Mouse (Mus musculus) 3T3-L1 (cell line): ENCODE results near the gene Tbc1d10a.

Experiments used
- DNase-seq: peaks from one replicate; pipeline ENCODE4 v3.0.0-alpha.2; 2015; ENCODE audit warnings: low read depth, low spot score

The Tbc1d10a gene

GRCm38 (mm10) chr11:4216248-4217000 is 29.8 kb downstream of the Tbc1d10a start:
- DNase-seq = no peak

GRCm38 (mm10) chr11:4217914-4218629 is 31.5 kb downstream of the Tbc1d10a start, which contains the start of gene Castor1:
Gene Castor1, plus strand, starts transcription at chr11:4218225.
- no peak for DNase-seq

DNA sequence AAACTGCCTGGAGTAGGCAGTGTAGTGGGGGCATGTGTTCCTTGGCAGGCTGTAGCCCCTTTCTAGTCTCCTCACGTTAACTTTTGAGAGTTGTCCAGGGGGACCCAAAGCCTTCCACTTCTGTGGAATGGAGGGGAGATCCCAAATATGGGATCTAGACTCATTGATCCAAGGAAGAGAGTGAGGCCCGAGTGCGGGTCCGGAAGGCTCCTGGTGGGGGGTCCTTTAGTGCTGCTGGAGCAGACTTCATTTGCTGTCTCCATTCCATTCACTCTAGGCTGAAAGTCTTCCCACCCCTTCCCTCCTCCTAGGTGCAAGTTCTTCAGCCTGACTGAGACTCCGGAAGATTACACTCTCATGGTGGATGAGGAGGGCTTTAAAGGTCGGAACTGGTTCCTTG is 32.0 kb downstream of the Tbc1d10a start:
- DNase-seq = no peak

GRCm38 (mm10) chr11:4219317-4219751 is 32.7 kb downstream of the Tbc1d10a start:
- peak; percentile 90 for DNase-seq

DNA sequence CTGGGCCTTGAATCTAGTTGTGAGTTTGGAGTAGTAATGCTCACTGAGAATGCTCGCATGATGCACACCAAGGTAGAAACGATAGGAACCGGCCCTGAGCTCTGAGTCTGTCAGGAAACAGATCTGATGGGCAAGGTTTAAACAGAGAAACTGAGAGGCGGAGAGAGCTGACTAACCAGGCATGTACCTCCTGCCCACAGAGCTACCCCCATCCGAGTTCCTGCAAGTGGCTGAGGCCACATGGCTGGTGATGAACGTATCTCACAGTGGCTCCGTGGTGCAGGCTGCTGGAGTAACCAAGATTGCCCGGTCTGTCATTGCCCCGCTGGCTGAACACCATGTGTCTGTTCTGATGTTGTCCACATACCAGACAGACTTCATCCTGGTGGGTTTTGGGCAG is 33.3 kb downstream of the Tbc1d10a start:
- no peak for DNase-seq

DNA sequence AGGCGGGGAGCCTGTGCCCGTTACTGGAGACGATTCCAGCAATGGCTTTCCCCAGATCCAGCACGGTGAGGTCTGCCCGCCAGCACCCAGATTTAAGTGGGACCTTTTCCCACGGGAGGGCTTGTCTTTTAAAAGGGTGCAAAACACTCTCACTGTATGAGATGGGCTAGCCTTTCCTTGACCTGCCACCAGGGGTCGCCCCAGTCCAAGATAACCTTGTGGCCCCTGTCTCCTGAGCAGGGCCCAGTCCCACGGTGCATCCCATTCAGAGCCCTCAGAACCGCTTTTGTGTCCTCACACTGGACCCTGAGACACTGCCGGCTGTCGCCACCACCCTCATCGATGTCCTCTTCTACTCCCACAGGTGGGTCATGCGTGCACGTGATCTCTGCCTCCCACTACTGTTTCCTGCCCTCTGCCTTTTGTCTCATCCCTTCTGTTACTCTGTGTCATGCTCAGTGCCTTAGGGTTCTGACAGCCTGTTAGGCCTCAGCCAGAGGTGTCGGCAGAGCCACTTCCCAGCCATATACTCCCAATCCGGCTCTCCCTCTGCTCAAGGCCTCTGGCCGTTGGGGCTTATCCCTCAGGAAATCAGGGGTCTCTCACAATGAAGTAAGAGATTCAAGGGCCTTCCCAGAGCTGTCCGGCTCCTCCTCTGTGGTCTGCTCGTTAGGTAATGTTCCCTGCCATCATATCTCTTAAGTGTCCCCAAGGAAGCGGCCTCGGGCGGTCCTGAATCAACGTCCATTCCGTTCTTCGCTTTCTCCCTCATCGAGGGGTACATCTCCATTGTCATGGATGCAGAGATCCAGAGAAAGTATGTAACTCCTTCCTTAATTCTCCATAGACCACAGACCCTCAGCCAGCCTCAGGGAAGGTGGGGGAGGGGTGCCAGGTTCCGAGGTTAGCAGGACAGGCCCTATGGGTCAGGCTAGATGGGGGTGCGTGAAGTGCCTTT is 34.1 kb downstream of the Tbc1d10a start:
- DNase-seq = peak; percentile 80

DNA sequence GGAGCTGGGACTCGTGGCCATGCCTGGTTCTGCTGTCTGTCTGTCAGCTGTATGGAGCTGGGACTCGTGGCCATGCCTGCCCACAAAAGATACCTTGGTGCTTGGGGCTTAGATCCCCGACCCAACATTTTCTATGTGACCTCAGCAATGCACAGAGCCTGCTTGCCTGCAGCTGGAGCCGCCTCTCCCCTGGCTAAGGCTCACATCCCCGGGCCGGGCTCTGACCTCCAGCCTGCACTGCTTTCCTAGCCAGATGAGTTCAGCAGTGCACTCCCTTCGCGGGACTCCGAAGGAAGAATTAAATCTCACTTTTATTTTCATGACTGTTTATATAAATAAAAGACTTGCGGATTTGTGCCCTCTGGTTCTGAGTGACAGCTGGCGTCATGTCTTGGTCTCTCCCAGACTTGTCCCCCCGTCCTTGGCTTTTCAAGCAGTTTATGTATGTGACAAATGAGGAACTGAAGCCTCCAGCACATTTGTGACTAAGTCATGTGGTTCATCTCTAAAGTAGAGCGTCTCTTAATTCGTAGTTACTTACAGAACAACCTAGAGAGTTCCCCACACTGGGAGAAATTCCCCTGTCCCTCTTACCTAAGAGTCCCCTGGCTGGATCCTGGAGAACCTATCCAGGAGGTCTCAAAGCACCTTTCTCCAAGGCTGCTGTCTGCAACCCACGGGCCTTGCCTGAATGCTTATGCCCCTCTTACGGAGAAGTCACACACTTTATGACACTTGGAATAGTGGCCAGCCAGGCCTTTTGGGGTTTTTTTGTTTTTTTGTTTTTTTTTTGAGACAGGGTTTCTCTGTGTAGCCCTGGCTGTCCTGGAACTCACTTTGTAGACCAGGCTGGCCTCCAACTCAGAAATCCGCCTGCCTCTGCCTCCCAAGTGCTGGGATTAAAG is 35.7 kb downstream of the Tbc1d10a start:
- no peak for DNase-seq

GRCm38 (mm10) chr11:4223393-4224188 is 37.0 kb downstream of the Tbc1d10a start:
- no peak for DNase-seq

DNA sequence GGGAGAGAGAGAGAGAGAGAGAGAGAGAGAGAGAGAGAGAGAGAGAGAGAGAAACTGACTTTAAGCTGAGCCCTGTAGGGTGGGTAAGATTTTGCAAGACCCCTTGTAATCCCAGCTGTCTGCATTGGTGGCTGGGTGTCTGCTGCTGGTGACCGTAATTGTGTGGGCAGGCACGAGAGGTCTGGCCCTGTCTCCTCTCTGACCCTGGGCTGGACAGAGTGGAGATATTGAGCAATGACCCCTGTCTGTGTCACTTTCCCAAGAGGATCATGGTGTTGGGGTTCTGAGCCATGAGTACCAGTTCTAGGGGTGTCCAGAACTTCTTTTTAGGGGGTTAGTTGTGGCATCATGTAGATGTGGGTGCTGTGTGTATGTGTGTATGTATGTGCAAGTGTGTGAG is 37.6 kb downstream of the Tbc1d10a start:
- DNase-seq = no peak

GRCm38 (mm10) chr11:4226569-4227325 is 40.2 kb downstream of the Tbc1d10a start:
- no peak for DNase-seq

GRCm38 (mm10) chr11:4228463-4228862 is 41.9 kb downstream of the Tbc1d10a start:
- no peak for DNase-seq

DNA sequence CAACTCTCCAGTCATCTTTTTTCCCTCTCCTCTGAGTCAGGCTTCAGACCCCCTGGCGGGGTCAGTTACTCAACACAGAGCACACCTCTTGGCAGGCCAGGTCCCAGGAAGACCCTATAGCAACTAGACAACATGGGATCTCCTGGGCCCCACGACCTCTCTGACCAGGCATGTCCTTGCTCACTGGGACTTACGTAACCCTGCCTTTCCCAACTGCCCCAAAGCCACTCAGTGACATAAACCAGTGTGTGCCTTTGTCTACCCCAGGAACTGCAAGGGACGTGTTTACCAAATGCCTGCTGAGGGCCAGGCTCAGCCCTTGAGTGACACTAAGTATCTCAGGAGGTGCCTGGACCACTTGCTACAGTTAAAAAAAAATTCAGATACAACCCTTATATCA is 43.3 kb downstream of the Tbc1d10a start:
- no peak for DNase-seq

GRCm38 (mm10) chr11:4231435-4231834 is 44.8 kb downstream of the Tbc1d10a start:
- no peak for DNase-seq

- no peak for DNase-seq
Observed at GRCm38 (mm10) chr11:4232644-4233043, 46.1 kb downstream of the Tbc1d10a start.

DNA sequence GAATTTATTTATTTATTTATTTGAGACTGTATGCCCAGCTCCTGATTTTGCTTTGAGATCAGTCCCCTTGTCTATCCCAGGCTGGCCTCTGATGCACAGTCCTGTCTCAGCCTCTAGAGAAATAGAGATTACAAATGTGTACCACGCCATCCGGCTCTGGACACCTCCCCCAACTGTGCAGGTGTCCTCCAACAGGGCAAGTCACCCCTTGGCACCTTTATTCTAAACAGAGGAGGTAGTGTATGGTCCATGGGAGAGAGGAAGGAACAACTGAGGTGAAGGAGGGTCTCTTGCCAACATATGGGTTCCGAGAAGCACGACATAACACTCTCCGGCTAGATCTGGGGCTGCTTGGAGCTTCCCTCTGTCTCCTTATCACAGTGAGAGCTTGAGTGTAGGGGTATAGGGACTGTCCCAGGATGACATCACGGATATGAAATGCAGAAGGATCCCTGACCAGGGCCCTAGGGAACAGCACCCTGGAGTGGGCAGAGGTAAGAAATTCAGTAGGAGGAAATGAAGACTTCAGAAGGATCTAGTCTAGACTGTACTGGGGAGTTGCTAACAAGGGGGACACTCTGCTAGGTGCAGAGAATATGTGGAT is 48.6 kb downstream of the Tbc1d10a start:
- no peak for DNase-seq

- no peak for DNase-seq
Observed at GRCm38 (mm10) chr11:4235665-4236545, 49.3 kb downstream of the Tbc1d10a start, which contains the start of gene Osm. Gene Osm, plus strand, starts transcription at chr11:4236420.

DNA sequence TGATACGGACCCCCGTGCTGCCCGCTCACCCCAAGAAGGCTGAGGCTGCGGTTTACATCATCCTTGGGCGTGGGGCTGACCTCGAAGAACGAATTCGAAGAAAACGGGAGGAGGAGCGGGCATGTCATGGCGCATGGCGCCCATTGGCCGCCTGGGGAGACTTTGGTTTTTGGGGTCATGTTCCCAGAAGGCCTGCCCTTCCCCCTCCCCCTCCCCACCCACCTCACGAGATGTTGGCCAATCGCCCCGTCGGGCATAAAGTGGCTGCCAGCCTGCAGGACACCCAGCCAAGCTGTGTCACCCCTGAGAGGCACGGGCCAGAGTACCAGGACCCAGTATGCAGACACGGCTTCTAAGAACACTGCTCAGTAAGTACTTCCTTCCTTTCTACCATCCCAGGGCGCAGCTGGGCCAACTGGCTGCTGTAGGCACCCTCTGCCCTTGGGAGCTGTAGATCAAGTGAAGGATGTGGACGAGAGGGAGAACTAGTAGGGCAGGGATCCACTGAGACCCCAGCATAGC is 50.0 kb downstream of the Tbc1d10a start:
- no peak for DNase-seq
